Mouse (Mus musculus): ENCODE results near the gene Scfd2.

- TF ChIP-seq CTCF (IDR thresholded peaks at IDR 0.05; ENCODE audit: extremely low read depth, insufficient read length, insufficient replicate concordance, low read depth, low read length) (no peak), POLR2A (IDR thresholded peaks at IDR 0.05; ENCODE audit: low read depth, low read length) (no peak)
Measured at GRCm38 (mm10) chr5:74317174-74317573, 214.4 kb downstream of the Scfd2 start.

All from small intestine, adult 2 months (tissue).